Mouse (Mus musculus): Measurements from ENCODE around the gene Atg2a.

DNA sequence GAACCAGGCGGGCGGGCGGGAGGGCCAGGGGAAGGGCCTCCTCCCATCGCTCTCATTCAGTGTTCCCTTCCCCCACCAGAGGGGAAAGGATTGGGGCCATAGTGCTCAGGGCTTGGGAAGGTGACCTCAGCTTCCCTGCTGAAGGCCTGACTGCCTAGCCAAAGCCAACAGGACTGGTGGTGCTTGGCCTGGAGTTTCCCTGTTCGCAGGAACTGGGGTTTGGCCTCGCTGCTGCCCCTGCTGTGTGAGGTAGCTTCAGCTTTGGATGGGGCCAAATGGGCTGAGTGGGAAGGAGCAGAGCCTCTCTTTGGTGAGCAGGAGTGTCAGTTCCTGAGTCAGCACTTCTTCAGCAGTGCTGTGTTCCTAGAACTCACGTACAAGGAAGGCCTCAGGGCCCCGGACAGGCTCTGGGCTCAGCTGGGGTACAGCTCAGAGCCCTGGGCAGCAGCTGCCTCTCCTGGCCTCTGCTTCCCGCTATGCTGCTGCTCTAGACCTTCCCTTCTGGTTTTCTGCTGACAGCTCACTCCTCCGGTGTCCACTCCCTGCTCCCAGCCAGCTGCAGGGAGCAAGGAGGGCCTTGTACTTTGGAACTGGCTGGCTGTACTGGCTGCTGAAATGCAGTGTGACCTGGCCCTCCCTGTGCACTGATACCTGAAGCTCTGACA lies 49.8 kb downstream of the Atg2a start:
- TF ChIP-seq POLR2A (IDR thresholded peaks at IDR 0.05; ENCODE audit: borderline replicate concordance, low read depth, low read length) (no peak), CTCF (IDR thresholded peaks at IDR 0.05; ENCODE audit: low read depth, low read length) (no peak)
